Mouse (Mus musculus): ENCODE data around the gene Hdgfl2.
"Not testable (repeated sequence)": the region's sequence is repeated elsewhere in the genome, so short reads cannot be mapped to it uniquely, and the experiment has no call there.

The Hdgfl2 gene

GRCm38 (mm10) chr17:56062081-56062480 lies 17.4 kb upstream of the Hdgfl2 start:
- no peak for DNase-seq (ENCODE audit: low read depth)

- DNase-seq (ENCODE audit: low read depth): not testable (repeated sequence)
Observed at GRCm38 (mm10) chr17:56065715-56066114, 13.7 kb upstream of the Hdgfl2 start.

GRCm38 (mm10) chr17:56066451-56066850 lies 13.0 kb upstream of the Hdgfl2 start:
- DNase-seq (ENCODE audit: low read depth): no peak

- DNase-seq (ENCODE audit: low read depth): no peak
Observed at GRCm38 (mm10) chr17:56069066-56069465, 10.4 kb upstream of the Hdgfl2 start.

- DNase-seq (ENCODE audit: low read depth): no peak
Observed at GRCm38 (mm10) chr17:56071126-56071525, 8.3 kb upstream of the Hdgfl2 start.

GRCm38 (mm10) chr17:56072243-56072642 lies 7.2 kb upstream of the Hdgfl2 start:
- DNase-seq (ENCODE audit: low read depth): no peak

- DNase-seq (ENCODE audit: low read depth): peak; percentile 86
Observed at GRCm38 (mm10) chr17:56074097-56074826, 5.2 kb upstream of the Hdgfl2 start.

- DNase-seq (ENCODE audit: low read depth): peak; percentile 92
Observed at GRCm38 (mm10) chr17:56074827-56075208, 4.6 kb upstream of the Hdgfl2 start, which contains the start of gene Ubxn6. Gene Ubxn6 (minus strand): TSS chr17:56075028.

GRCm38 (mm10) chr17:56077523-56077922 lies 1.9 kb upstream of the Hdgfl2 start:
- DNase-seq (ENCODE audit: low read depth): no peak

- not testable (repeated sequence) for DNase-seq (ENCODE audit: low read depth)
Observed at GRCm38 (mm10) chr17:56078361-56078760, 1.1 kb upstream of the Hdgfl2 start.

- no peak for DNase-seq (ENCODE audit: low read depth)
Observed at GRCm38 (mm10) chr17:56079921-56080320, 487 bp downstream of the Hdgfl2 start.

GRCm38 (mm10) chr17:56080781-56081585 lies 1.5 kb downstream of the Hdgfl2 start:
- no peak for DNase-seq (ENCODE audit: low read depth)

GRCm38 (mm10) chr17:56092312-56092711 lies 12.9 kb downstream of the Hdgfl2 start:
- no peak for DNase-seq (ENCODE audit: low read depth)

GRCm38 (mm10) chr17:56092794-56093193 lies 13.4 kb downstream of the Hdgfl2 start:
- DNase-seq (ENCODE audit: low read depth): no peak

- no peak for DNase-seq (ENCODE audit: low read depth)
Observed at GRCm38 (mm10) chr17:56096883-56097282, 17.4 kb downstream of the Hdgfl2 start.

- no peak for DNase-seq (ENCODE audit: low read depth)
Observed at GRCm38 (mm10) chr17:56098180-56098579, 18.7 kb downstream of the Hdgfl2 start.

GRCm38 (mm10) chr17:56098711-56099572 lies 19.5 kb downstream of the Hdgfl2 start:
- DNase-seq (ENCODE audit: low read depth): no peak

- DNase-seq (ENCODE audit: low read depth): no peak
Observed at GRCm38 (mm10) chr17:56100811-56101210, 21.4 kb downstream of the Hdgfl2 start.

GRCm38 (mm10) chr17:56102158-56102557 lies 22.7 kb downstream of the Hdgfl2 start:
- no peak for DNase-seq (ENCODE audit: low read depth)

GRCm38 (mm10) chr17:56102927-56103326 lies 23.5 kb downstream of the Hdgfl2 start:
- no peak for DNase-seq (ENCODE audit: low read depth)

GRCm38 (mm10) chr17:56103465-56104285 lies 24.2 kb downstream of the Hdgfl2 start:
- DNase-seq (ENCODE audit: low read depth): no peak
